Mouse (Mus musculus) intestine, embryonic 15.5 days (tissue): ENCODE measurements at regions not wholly inside any gene's neighbourhood (a gene's known extent, or its start where the extent isn't known, plus 50 kb on each side); places are given as distances from the start of the nearest gene placed in this dataset.

Experiments
- ATAC-seq: fragments of 200-750 bp; cut with Nextera tagmentation; 2 replicates; pipeline ENCODE4 v1.8.0; 2017; ENCODE audit warnings: moderate TSS enrichment, moderate library complexity
- H3K27ac ChIP-seq: fragments of 300-500 bp; sonication (generic); 2 replicates; pipeline ENCODE4 v1.5.1; 2015; ENCODE audit warnings: mild to moderate bottlenecking, inconsistent platforms
- H3K27me3 ChIP-seq: fragments of 300-500 bp; sonication (generic); replicated peaks from 2 replicates; pipeline ENCODE4 v1.6.1; 2015; ENCODE audit warnings: inconsistent platforms
- H3K36me3 ChIP-seq: fragments of 300-500 bp; sonication (generic); 2 replicates; pipeline ENCODE4 v1.6.1; 2015; ENCODE audit warnings: inconsistent platforms
- H3K4me1 ChIP-seq: fragments of 300-500 bp; sonication (generic); replicated peaks from 2 replicates; pipeline ENCODE4 v1.6.1; 2015; ENCODE audit warnings: inconsistent platforms
- H3K4me2 ChIP-seq: fragments of 300-500 bp; sonication (generic); replicated peaks from 2 replicates; pipeline ENCODE4 v1.6.1; 2015; ENCODE audit warnings: mild to moderate bottlenecking, inconsistent platforms
- H3K4me3 ChIP-seq: fragments of 300-500 bp; sonication (generic); replicated peaks from 2 replicates; pipeline ENCODE4 v1.5.1; 2015; ENCODE audit warnings: inconsistent platforms
- H3K9ac ChIP-seq: fragments of 300-500 bp; sonication (generic); 2 replicates; pipeline ENCODE4 v1.6.1; 2015; ENCODE audit warnings: inconsistent platforms
- H3K9me3 ChIP-seq: fragments of 300-500 bp; sonication (generic); 2 replicates; pipeline ENCODE4 v1.6.1; 2016; ENCODE audit warnings: inconsistent platforms
- WGBS: fragments of 180-500 bp; shearing (Covaris S2); methylation state at CpG from one replicate; pipeline ENCODE4 v1.1.7; 2015; 5-methylcytosine and 5-hydroxymethylcytosine counted together

- H3K4me1 ChIP-seq, result no peaks in the 10 kb centered on the region
- no peak for ATAC-seq
- no peak overlapping the region for H3K9ac ChIP-seq
- 75% methylated on average over 7 of the region's 7 CpGs for WGBS
- H3K27ac ChIP-seq, result no peak overlapping the region
- no peak overlapping the region for H3K4me3 ChIP-seq
- H3K27me3 ChIP-seq, result no peaks in the 10 kb centered on the region
- no peaks in the 10 kb centered on the region for H3K36me3 ChIP-seq
- H3K4me2 ChIP-seq, result no peak overlapping the region
- no peaks in the 10 kb centered on the region for H3K9me3 ChIP-seq
Measured at GRCm38 (mm10) chr9:113309707-113310574, 398.1 kb downstream of the Pdcd6ip start.

- H3K4me3 ChIP-seq, result no peak overlapping the region
- no peaks in the 10 kb centered on the region for H3K36me3 ChIP-seq
- H3K4me2 ChIP-seq, result no peak overlapping the region
- no peak overlapping the region for H3K9ac ChIP-seq
- no peaks in the 10 kb centered on the region for H3K4me1 ChIP-seq
- ATAC-seq, result no peak
- H3K27ac ChIP-seq, result no peak overlapping the region
- no peaks in the 10 kb centered on the region for H3K9me3 ChIP-seq
- 64% methylated on average over 4 of the region's 4 CpGs for WGBS
- H3K27me3 ChIP-seq, result no peaks in the 10 kb centered on the region
Measured at GRCm38 (mm10) chr9:113305761-113306160, 402.3 kb downstream of the Pdcd6ip start.

- WGBS, result 55% methylated on average over 1 of the region's 1 CpGs
Measured at GRCm38 (mm10) chr9:113302429-113302828, 405.6 kb downstream of the Pdcd6ip start.

GRCm38 (mm10) chr9:113300846-113301245 lies 407.2 kb downstream of the Pdcd6ip start:
- 27% methylated on average over 2 of the region's 2 CpGs for WGBS
- Histone ChIP-seq H3K4me1 (no peaks in the 10 kb centered on the region), H3K9me3 (no peaks in the 10 kb centered on the region), H3K9ac (no peak overlapping the region), H3K27ac (no peak overlapping the region), H3K36me3 (no peaks in the 10 kb centered on the region), H3K4me2 (no peak overlapping the region), H3K27me3 (no peaks in the 10 kb centered on the region), H3K4me3 (no peak overlapping the region)
- no peak for ATAC-seq

More at GRCm38 (mm10) chr9:113302429-113302828, 405.6 kb downstream of the Pdcd6ip start:
- ATAC-seq, result no peak
- Histone ChIP-seq H3K36me3 (no peaks in the 10 kb centered on the region), H3K4me2 (no peak overlapping the region), H3K4me3 (no peak overlapping the region), H3K9me3 (no peaks in the 10 kb centered on the region), H3K27me3 (no peaks in the 10 kb centered on the region), H3K27ac (no peak overlapping the region), H3K4me1 (no peaks in the 10 kb centered on the region), H3K9ac (no peak overlapping the region)

- Histone ChIP-seq H3K27ac (no peak overlapping the region), H3K27me3 (no peaks in the 10 kb centered on the region), H3K4me2 (no peak overlapping the region), H3K4me1 (no peaks in the 10 kb centered on the region), H3K36me3 (no peaks in the 10 kb centered on the region), H3K9ac (no peak overlapping the region), H3K9me3 (no peaks in the 10 kb centered on the region), H3K4me3 (no peak overlapping the region)
- ATAC-seq, result no peak
- WGBS, result 19% methylated on average over 3 of the region's 3 CpGs
Measured at GRCm38 (mm10) chr9:113299900-113300299, 408.2 kb downstream of the Pdcd6ip start.

GRCm38 (mm10) chr9:113295850-113296467 lies 412.1 kb downstream of the Pdcd6ip start:
- no peaks in the 10 kb centered on the region for H3K27me3 ChIP-seq
- no peaks in the 10 kb centered on the region for H3K36me3 ChIP-seq
- ATAC-seq, result no peak
- no peaks in the 10 kb centered on the region for H3K4me1 ChIP-seq
- H3K27ac ChIP-seq, result no peak overlapping the region
- no peak overlapping the region for H3K4me2 ChIP-seq
- H3K4me3 ChIP-seq, result no peak overlapping the region
- H3K9me3 ChIP-seq, result no peaks in the 10 kb centered on the region
- H3K9ac ChIP-seq, result no peak overlapping the region
- WGBS, result 57% methylated on average over 5 of the region's 5 CpGs

GRCm38 (mm10) chr9:113287397-113287796 lies 420.7 kb downstream of the Pdcd6ip start:
- no peaks in the 10 kb centered on the region for H3K4me1 ChIP-seq
- ATAC-seq, result no peak
- H3K9ac ChIP-seq, result no peak overlapping the region
- WGBS, result 55% methylated on average over 4 of the region's 4 CpGs
- no peak overlapping the region for H3K4me2 ChIP-seq
- H3K36me3 ChIP-seq, result no peaks in the 10 kb centered on the region
- H3K27ac ChIP-seq, result no peak overlapping the region
- no peak overlapping the region for H3K4me3 ChIP-seq
- H3K27me3 ChIP-seq, result no peaks in the 10 kb centered on the region
- H3K9me3 ChIP-seq, result no peaks in the 10 kb centered on the region

- WGBS, result 37% methylated on average over 1 of the region's 1 CpGs
- Histone ChIP-seq H3K9ac (no peak overlapping the region), H3K4me1 (no peaks in the 10 kb centered on the region), H3K27me3 (no peaks in the 10 kb centered on the region), H3K27ac (no peak overlapping the region), H3K4me3 (no peak overlapping the region), H3K9me3 (no peaks in the 10 kb centered on the region), H3K36me3 (no peaks in the 10 kb centered on the region), H3K4me2 (no peak overlapping the region)
- ATAC-seq, result no peak
Measured at GRCm38 (mm10) chr9:113283244-113283643, 424.8 kb downstream of the Pdcd6ip start.

GRCm38 (mm10) chr9:113270595-113270994 lies 437.5 kb downstream of the Pdcd6ip start:
- Histone ChIP-seq H3K9me3 (no peaks in the 10 kb centered on the region), H3K4me3 (no peak overlapping the region), H3K9ac (no peak overlapping the region), H3K27ac (no peak overlapping the region), H3K27me3 (no peaks in the 10 kb centered on the region), H3K36me3 (no peaks in the 10 kb centered on the region), H3K4me1 (no peaks in the 10 kb centered on the region), H3K4me2 (no peak overlapping the region)
- WGBS, result 84% methylated on average over 4 of the region's 4 CpGs
- ATAC-seq, result no peak

- no peak overlapping the region for H3K27ac ChIP-seq
- H3K4me2 ChIP-seq, result no peak overlapping the region
- ATAC-seq, result no peak
- no peaks in the 10 kb centered on the region for H3K9me3 ChIP-seq
- 83% methylated on average over 8 of the region's 8 CpGs for WGBS
- no peaks in the 10 kb centered on the region for H3K36me3 ChIP-seq
- no peak overlapping the region for H3K9ac ChIP-seq
- H3K4me1 ChIP-seq, result no peaks in the 10 kb centered on the region
- H3K27me3 ChIP-seq, result no peaks in the 10 kb centered on the region
- H3K4me3 ChIP-seq, result no peak overlapping the region
Measured at GRCm38 (mm10) chr9:113267696-113268095, 440.4 kb downstream of the Pdcd6ip start.

- Histone ChIP-seq H3K9ac (no peak overlapping the region), H3K4me3 (no peak overlapping the region), H3K27me3 (no peaks in the 10 kb centered on the region), H3K4me2 (no peak overlapping the region), H3K9me3 (no peaks in the 10 kb centered on the region), H3K27ac (no peak overlapping the region), H3K36me3 (no peaks in the 10 kb centered on the region), H3K4me1 (no peaks in the 10 kb centered on the region)
- no peak for ATAC-seq
- 75% methylated on average over 6 of the region's 6 CpGs for WGBS
Measured at GRCm38 (mm10) chr9:113263636-113264035, 444.4 kb downstream of the Pdcd6ip start.

- no peaks in the 10 kb centered on the region for H3K4me1 ChIP-seq
- H3K27ac ChIP-seq, result no peak overlapping the region
- ATAC-seq, result no peak
- no peaks in the 10 kb centered on the region for H3K27me3 ChIP-seq
- no peaks in the 10 kb centered on the region for H3K9me3 ChIP-seq
- WGBS, result 84% methylated on average over 2 of the region's 2 CpGs
- no peak overlapping the region for H3K9ac ChIP-seq
- H3K4me2 ChIP-seq, result no peak overlapping the region
- no peaks in the 10 kb centered on the region for H3K36me3 ChIP-seq
- H3K4me3 ChIP-seq, result no peak overlapping the region
Measured at GRCm38 (mm10) chr9:113260296-113260695, 447.8 kb downstream of the Pdcd6ip start.

- H3K9ac ChIP-seq, result no peak overlapping the region
- no peaks in the 10 kb centered on the region for H3K27me3 ChIP-seq
- ATAC-seq, result no peak
- no peak overlapping the region for H3K4me3 ChIP-seq
- H3K9me3 ChIP-seq, result no peaks in the 10 kb centered on the region
- 85% methylated on average over 2 of the region's 2 CpGs for WGBS
- no peaks in the 10 kb centered on the region for H3K4me1 ChIP-seq
- H3K27ac ChIP-seq, result no peak overlapping the region
- H3K4me2 ChIP-seq, result no peak overlapping the region
- no peaks in the 10 kb centered on the region for H3K36me3 ChIP-seq
Measured at GRCm38 (mm10) chr9:113258556-113258955, 449.5 kb downstream of the Pdcd6ip start.
